Mouse (Mus musculus): Measurements from ENCODE around the gene Acadl.

- TF ChIP-seq CTCF (IDR thresholded peaks at IDR 0.05; ENCODE audit: control insufficient read depth, insufficient read depth, insufficient replicate concordance, low read depth, low read length) (no peak), POLR2A (IDR thresholded peaks at IDR 0.05; ENCODE audit: control insufficient read depth, low read depth, low read length) (no peak)
Observed at GRCm38 (mm10) chr1:66902566-66902965, 39.5 kb upstream of the Acadl start.

Data from testis, adult 2 months (tissue).